Mouse (Mus musculus): ENCODE measurements around the gene Pdzd2.
A peak's percentile ranks its signal among the peaks of the same experiment; 100 is the strongest.

The Pdzd2 gene

GRCm38 (mm10) chr15:12488316-12488715, 251.4 kb downstream of the Pdzd2 start:
- DNase-seq (ENCODE audit: low read depth, low spot score), result no peak

GRCm38 (mm10) chr15:12481261-12481660, 258.5 kb downstream of the Pdzd2 start:
- DNase-seq (ENCODE audit: low read depth, low spot score), result no peak

GRCm38 (mm10) chr15:12480369-12480768, 259.4 kb downstream of the Pdzd2 start:
- DNase-seq (ENCODE audit: low read depth, low spot score), result no peak

GRCm38 (mm10) chr15:12479326-12479725, 260.4 kb downstream of the Pdzd2 start:
- DNase-seq (ENCODE audit: low read depth, low spot score), result peak; percentile 4

GRCm38 (mm10) chr15:12473596-12473995, 266.1 kb downstream of the Pdzd2 start:
- DNase-seq (ENCODE audit: low read depth, low spot score), result no peak

GRCm38 (mm10) chr15:12472646-12473045, 267.1 kb downstream of the Pdzd2 start:
- DNase-seq (ENCODE audit: low read depth, low spot score), result no peak

- no peak for DNase-seq (ENCODE audit: low read depth, low spot score)
Observed at GRCm38 (mm10) chr15:12470900-12471838, 268.6 kb downstream of the Pdzd2 start.

- no peak for DNase-seq (ENCODE audit: low read depth, low spot score)
Observed at GRCm38 (mm10) chr15:12468625-12469024, 271.1 kb downstream of the Pdzd2 start.

- DNase-seq (ENCODE audit: low read depth, low spot score), result no peak
Observed at GRCm38 (mm10) chr15:12465748-12466147, 274.0 kb downstream of the Pdzd2 start.

GRCm38 (mm10) chr15:12456808-12457207, 282.9 kb downstream of the Pdzd2 start:
- DNase-seq (ENCODE audit: low read depth, low spot score), result no peak

GRCm38 (mm10) chr15:12453343-12453742, 286.4 kb downstream of the Pdzd2 start:
- no peak for DNase-seq (ENCODE audit: low read depth, low spot score)

- no peak for DNase-seq (ENCODE audit: low read depth, low spot score)
Observed at GRCm38 (mm10) chr15:12452141-12452995, 287.4 kb downstream of the Pdzd2 start.

- no peak for DNase-seq (ENCODE audit: low read depth, low spot score)
Observed at GRCm38 (mm10) chr15:12451448-12451847, 288.3 kb downstream of the Pdzd2 start.

- DNase-seq (ENCODE audit: low read depth, low spot score), result no peak
Observed at GRCm38 (mm10) chr15:12450790-12451189, 288.9 kb downstream of the Pdzd2 start.

GRCm38 (mm10) chr15:12449321-12449720, 290.4 kb downstream of the Pdzd2 start:
- DNase-seq (ENCODE audit: low read depth, low spot score), result no peak

- DNase-seq (ENCODE audit: low read depth, low spot score), result no peak
Observed at GRCm38 (mm10) chr15:12447021-12447434, 292.7 kb downstream of the Pdzd2 start.

- no peak for DNase-seq (ENCODE audit: low read depth, low spot score)
Observed at GRCm38 (mm10) chr15:12444551-12444950, 295.2 kb downstream of the Pdzd2 start.

- peak; percentile 8 for DNase-seq (ENCODE audit: low read depth, low spot score)
Observed at GRCm38 (mm10) chr15:12439351-12439751, 300.4 kb downstream of the Pdzd2 start.

GRCm38 (mm10) chr15:12438691-12439090, 301.0 kb downstream of the Pdzd2 start:
- no peak for DNase-seq (ENCODE audit: low read depth, low spot score)

GRCm38 (mm10) chr15:12438081-12438480, 301.6 kb downstream of the Pdzd2 start:
- no peak for DNase-seq (ENCODE audit: low read depth, low spot score)

- peak; percentile 61 for DNase-seq (ENCODE audit: low read depth, low spot score)
Observed at GRCm38 (mm10) chr15:12435910-12436309, 303.8 kb downstream of the Pdzd2 start.

GRCm38 (mm10) chr15:12433893-12434599, 305.7 kb downstream of the Pdzd2 start:
- no peak for DNase-seq (ENCODE audit: low read depth, low spot score)

Data from CD4-positive helper T cell, adult 2 months (primary cell).